Mouse (Mus musculus): Measurements from ENCODE around the gene Pcbp4.

DNA sequence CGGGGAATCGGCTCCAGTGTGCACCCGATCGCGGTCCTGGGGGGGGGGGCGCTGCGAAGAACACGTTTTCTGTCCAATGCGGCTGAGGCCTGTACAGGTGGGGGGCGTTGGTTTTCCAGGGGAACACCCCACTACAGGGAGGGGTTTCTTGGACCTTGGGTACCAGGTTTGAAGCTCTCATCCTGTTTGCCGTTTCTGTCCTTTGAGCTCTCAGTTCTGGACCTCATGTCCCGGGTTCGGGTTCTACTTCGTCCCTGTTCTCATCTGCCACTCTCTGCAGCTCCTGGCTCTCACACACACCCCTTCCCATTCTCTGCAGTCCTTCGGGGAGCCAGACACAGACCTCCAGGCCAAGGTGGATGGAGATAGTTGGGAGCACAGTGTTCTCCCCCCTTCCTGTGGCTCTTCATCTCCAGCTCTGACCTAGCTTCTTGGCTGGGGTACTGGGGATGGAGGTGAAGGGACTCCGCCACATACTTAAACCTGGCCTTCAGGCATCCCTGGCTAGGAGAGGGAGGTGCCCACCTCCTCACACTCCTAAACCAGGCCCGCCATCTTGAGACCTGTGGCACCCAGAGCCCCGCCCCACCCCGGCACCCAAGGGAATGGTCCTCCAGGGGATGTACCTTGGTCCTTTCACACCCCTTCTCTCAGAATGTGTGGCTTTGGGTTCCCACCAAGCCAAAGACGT lies 1.1 kb downstream of the Pcbp4 start:
- TF ChIP-seq CTCF (IDR thresholded peaks at IDR 0.05; ENCODE audit: low read depth), result no peak
- TF ChIP-seq EP300 (optimal IDR thresholded peaks at IDR 0.05), result no peak
